Mouse (Mus musculus): ENCODE data around the gene Nt5c2. TPM values are rescaled to one million over a fixed set of nuclear protein-coding genes. Genes with fewer than 3 reads are reported as not detected.

Gene Nt5c2
- polyA plus RNA-seq, 1 experiment from 2014 or later = 93.2 TPM

DNA sequence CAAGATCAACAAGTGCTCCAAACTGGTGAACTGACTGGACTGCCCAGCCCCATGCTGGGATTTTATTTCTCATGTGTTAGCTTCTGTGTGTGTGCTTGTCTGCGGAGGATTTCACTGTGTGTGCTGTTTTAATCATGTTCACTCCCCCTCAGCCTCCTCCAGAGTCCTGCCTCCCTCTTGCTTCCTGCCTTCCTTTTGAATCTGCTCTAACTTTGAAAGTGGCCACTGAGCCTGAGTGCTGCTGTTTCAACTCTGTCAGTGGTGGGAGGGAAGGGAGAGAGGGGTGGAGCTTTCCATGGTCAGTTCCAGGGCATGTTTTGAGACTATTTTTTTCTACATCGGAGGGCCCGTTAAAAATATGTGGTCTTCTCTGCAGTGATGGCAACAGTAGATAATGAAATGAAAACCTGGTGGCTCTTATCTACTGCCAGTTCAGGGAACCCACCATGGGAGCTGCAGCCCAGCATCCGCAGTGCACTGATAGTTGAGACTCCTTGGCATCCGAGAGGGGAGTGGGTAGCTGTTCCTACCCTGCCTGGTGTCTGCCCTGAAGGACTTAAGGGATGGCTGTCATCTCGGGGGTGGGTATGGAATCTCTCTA is 150.1 kb downstream of the Nt5c2 start:
- no peak overlapping the region for H3K4me2 ChIP-seq
- H3K4me3 ChIP-seq = no peak overlapping the region
- 0 out of 2 replicates have a peak, but pooled peaks cover 5% of the 10 kb centered on the region for H3K36me3 ChIP-seq
- WGBS = 77% methylated on average over 6 of the region's 6 CpGs
- H3K9ac ChIP-seq = no peak overlapping the region
- ATAC-seq (ENCODE audit: low FRiP score) = no peak
- peaks cover 3% of the 10 kb centered on the region; the same call in 1 of the 2 replicates for H3K4me1 ChIP-seq (replicated peaks)
- no peak overlapping the region for H3K27ac ChIP-seq
- H3K9me3 ChIP-seq = no peaks in the 10 kb centered on the region
- no peaks in the 10 kb centered on the region for H3K27me3 ChIP-seq

DNA sequence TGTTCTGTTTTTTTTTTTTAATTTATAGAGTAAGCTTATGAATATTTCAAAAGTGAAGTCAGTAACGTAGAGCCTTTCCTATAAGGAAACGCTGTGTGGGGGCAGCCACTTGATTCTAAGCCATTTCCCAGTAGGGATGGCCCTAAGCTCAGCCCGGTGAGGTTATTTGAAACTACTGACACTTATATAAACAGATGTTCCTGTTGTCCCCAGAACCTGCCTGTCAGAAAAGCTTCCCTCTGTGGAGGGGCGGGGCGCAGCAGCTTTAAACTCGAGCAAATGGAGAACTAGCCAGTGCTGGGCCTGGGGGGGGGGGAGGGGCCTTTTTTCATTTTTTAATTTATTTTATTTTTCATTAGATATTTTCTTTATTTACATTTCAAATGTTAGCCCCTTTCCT is 150.9 kb downstream of the Nt5c2 start:
- no peaks in the 10 kb centered on the region for H3K27me3 ChIP-seq
- no peak for ATAC-seq (ENCODE audit: low FRiP score)
- WGBS = 65% methylated on average over 6 of the region's 6 CpGs
- no peak overlapping the region for H3K4me3 ChIP-seq
- H3K36me3 ChIP-seq = 0 out of 2 replicates have a peak, but pooled peaks cover 5% of the 10 kb centered on the region
- H3K9ac ChIP-seq = no peak overlapping the region
- H3K9me3 ChIP-seq = no peaks in the 10 kb centered on the region
- no peak overlapping the region for H3K27ac ChIP-seq
- H3K4me2 ChIP-seq = no peak overlapping the region
- H3K4me1 ChIP-seq (replicated peaks) = peaks cover 3% of the 10 kb centered on the region; the same call in 1 of the 2 replicates

DNA sequence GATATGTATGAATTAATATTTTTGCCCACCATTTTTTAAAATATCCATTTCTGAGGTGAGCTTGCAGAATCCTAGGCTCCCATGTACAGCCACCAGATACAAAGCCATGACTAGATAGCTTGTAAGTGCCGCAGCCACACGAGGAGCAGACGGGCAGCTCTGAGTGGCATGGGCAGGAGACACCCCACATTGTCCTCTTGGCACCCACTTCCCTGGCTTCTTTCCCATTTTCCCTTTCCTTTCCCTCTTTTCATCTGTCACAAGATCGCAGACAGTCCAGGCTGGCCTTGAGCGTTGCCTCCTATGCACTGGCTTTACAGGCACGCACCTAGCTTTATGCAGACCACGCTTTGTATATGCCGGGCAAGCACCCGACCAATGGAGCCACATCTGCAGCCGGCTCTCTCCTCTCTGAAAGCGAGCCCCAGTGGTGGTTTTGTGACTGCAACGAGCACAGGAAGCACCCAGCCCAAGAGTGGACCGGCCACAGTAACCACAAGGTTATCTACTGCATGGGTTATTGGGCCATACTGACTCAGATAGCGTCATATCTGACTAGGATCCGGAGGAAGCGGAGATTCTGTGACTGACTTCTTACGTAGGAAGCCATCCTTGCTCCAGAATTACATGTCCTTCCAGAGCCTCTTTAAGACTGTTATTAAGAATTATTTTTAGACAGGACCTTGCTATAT is 151.6 kb downstream of the Nt5c2 start:
- H3K27me3 ChIP-seq = no peaks in the 10 kb centered on the region
- 0 out of 2 replicates have a peak, but pooled peaks cover 3% of the 10 kb centered on the region for H3K4me1 ChIP-seq (replicated peaks)
- ATAC-seq (ENCODE audit: low FRiP score) = no peak
- H3K27ac ChIP-seq = no peak overlapping the region
- WGBS = 87% methylated on average over 17 of the region's 17 CpGs
- H3K9me3 ChIP-seq = no peaks in the 10 kb centered on the region
- no peak overlapping the region for H3K4me3 ChIP-seq
- no peak overlapping the region for H3K4me2 ChIP-seq
- 0 out of 2 replicates have a peak, but pooled peaks cover under 1% of the 10 kb centered on the region for H3K36me3 ChIP-seq
- H3K9ac ChIP-seq = no peak overlapping the region

DNA sequence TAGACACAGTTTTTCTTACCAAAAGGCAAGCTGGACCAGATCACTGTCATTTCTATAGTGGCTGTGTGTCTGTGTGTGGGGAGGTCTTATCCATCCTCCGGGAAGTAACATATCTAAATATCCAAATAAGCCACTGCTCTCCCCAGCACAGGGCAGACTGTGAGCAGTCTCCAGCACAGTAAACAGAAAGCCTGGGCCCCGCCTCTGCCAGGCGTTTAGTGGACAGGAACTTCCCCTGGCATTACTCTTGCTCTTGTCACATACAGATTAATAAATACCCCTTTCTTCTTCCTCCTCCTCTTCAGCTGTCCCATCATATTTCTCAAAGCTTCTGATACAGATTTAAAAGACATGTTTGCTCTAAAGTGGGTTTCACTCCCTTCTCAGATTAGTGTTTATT is 152.4 kb downstream of the Nt5c2 start:
- H3K36me3 ChIP-seq = no peaks in the 10 kb centered on the region
- H3K27ac ChIP-seq = no peak overlapping the region
- H3K9me3 ChIP-seq = no peaks in the 10 kb centered on the region
- no peak overlapping the region for H3K4me2 ChIP-seq
- WGBS = 70% methylated on average over 3 of the region's 3 CpGs
- H3K27me3 ChIP-seq = no peaks in the 10 kb centered on the region
- H3K9ac ChIP-seq = no peak overlapping the region
- no peak overlapping the region for H3K4me3 ChIP-seq
- peaks cover 5% of the 10 kb centered on the region for H3K4me1 ChIP-seq (replicated peaks)
- ATAC-seq (ENCODE audit: low FRiP score) = no peak

DNA sequence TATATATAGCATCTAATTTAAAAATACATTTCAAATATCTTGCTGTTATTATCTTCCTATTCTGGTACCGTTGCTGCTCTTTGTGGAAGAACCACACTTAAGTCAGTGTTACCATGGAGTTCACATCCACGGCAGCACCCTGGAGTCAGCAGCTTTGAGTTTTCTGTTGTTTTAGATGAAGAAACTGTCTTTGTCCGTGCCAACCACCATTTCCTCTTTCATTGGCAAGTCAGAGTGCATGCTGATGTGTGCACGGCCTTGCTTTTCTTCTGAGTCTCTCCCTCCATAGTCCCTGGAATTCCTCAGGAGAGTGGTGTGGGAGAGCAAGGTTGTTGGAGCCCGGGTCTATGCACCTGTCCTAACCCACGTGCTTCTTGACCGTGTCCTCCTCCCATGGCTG is 156.8 kb downstream of the Nt5c2 start:
- Histone ChIP-seq H3K4me1 (replicated peaks) (peaks cover 21% of the 10 kb centered on the region), H3K27ac (no peak overlapping the region), H3K27me3 (no peaks in the 10 kb centered on the region), H3K36me3 (no peaks in the 10 kb centered on the region), H3K9me3 (no peaks in the 10 kb centered on the region), H3K4me2 (no peak overlapping the region), H3K9ac (no peak overlapping the region), H3K4me3 (no peak overlapping the region)
- ATAC-seq (ENCODE audit: low FRiP score) = no peak
- 81% methylated on average over 7 of the region's 7 CpGs for WGBS

DNA sequence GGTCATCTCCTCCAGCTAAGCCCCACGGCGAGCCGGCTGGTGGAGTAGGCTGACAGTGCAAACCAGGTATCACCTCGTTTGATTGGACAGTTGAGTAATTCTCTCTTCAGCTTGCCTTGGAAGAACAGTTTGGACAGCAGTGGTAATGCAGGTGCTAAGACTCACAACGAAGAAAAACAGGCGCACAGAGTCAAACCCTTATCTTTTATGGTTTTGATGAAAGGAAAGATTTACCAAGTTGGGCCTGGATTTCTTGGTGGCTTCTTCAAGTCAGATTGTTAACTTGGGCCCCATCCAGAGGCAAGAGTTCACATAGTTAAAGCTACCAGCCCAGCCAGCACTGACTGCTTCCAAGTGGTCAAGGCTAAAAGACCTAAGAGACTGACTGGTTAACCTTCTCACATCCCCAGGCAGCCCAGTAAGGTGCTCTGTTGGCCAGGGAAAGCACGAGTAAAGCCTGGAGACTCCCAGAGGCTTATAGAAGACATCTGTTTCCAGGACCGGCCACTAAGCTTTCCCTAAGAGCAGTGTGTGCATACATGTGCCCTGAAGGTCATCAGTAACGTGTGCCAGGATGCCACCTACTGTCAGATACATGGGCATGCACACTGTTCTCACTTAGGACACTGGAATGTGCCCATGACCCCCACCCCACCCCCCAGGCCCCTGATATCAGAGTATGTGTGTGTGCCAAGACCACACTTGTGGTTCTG is 157.5 kb downstream of the Nt5c2 start:
- Histone ChIP-seq H3K9ac (no peak overlapping the region), H3K9me3 (no peaks in the 10 kb centered on the region), H3K27ac (0 out of 2 replicates have a peak overlapping the region, but pooled peaks have one; percentile 35), H3K4me3 (no peak overlapping the region), H3K36me3 (no peaks in the 10 kb centered on the region), H3K4me1 (replicated peaks) (peaks cover 21% of the 10 kb centered on the region), H3K27me3 (no peaks in the 10 kb centered on the region), H3K4me2 (no peak overlapping the region)
- no peak for ATAC-seq (ENCODE audit: low FRiP score)
- 66% methylated on average over 9 of the region's 9 CpGs for WGBS

DNA sequence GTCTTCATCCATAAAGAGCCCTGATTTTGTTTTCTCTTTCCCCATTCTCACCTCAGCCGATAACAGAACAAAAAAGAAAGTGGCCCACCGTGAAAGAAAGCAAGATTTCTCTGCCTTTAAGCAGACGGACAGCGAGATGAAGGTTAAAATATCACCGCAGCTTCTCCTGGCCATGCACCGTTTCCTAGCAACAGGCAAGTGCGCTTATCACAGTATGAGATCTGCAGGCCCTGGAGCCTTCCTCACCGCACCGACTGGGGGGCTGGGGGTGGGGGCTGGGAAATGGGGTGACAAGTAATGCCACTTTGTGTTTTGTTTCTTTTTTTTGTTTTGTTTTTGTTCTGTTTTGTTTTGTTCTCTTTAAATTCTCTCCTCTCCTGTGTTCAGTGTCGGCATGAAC is 158.2 kb downstream of the Nt5c2 start:
- Histone ChIP-seq H3K27ac (peak overlapping the region; percentile 64), H3K4me2 (no peak overlapping the region; the same call in 1 of the 2 replicates), H3K4me1 (replicated peaks) (peaks cover 21% of the 10 kb centered on the region), H3K36me3 (no peaks in the 10 kb centered on the region), H3K27me3 (no peaks in the 10 kb centered on the region), H3K9me3 (no peaks in the 10 kb centered on the region), H3K9ac (0 out of 2 replicates have a peak overlapping the region, but pooled peaks have one; percentile 56), H3K4me3 (no peak overlapping the region)
- ATAC-seq (ENCODE audit: low FRiP score) = no peak
- 20% methylated on average over 10 of the region's 10 CpGs for WGBS

DNA sequence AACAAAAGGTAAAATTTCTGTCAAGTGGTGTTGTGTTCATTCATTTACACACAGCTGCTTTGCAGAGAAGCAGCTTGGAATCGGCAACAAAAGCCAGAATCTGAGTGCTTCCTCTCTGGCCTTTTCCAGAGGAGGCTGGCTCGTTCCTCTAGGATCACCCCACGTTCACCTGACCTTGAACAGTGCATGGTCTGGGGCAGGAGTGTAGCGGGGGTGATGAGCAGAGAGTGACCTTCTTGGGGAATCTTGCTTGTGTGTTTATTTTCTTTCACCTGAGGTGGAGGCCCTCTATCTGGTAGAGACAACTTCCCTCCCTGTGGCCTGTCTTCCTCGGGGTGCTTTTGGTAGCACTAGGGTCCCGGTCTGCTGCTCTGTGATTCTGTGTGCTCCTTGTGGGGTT is 158.7 kb downstream of the Nt5c2 start:
- Histone ChIP-seq H3K4me3 (no peak overlapping the region), H3K9ac (peak overlapping the region; percentile 56; the same call in 1 of the 2 replicates), H3K27ac (peak overlapping the region; percentile 64), H3K4me2 (no peak overlapping the region; the same call in 1 of the 2 replicates), H3K4me1 (replicated peaks) (peaks cover 21% of the 10 kb centered on the region), H3K27me3 (no peaks in the 10 kb centered on the region), H3K36me3 (no peaks in the 10 kb centered on the region), H3K9me3 (no peaks in the 10 kb centered on the region)
- no peak for ATAC-seq (ENCODE audit: low FRiP score)
- 47% methylated on average over 6 of the region's 6 CpGs for WGBS

DNA sequence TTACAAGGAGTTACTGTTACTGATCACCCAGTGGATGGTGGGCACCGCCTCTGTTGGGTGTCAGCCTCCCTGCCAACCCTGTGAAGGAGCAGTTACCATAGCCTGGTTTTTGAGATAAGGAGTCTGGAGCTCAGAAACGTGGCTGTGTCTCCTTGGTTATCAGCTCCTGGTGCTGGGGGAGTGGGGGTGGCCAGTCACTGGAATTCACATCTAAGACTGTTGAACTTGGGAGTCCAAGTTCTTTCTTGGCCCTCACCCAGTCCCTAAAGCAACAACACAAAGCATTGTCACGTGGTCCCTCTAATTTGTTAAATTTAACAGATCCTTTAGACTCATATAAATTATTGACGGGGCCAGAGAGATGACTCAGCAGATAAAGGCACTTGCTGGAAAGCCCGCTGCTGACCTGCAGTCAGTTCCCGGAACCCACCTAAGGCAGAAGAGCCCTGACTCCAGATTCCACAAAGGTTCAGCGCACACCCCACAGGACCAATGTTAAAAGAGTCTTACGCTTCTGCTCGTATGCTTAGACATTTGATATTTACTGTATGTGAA is 165.4 kb downstream of the Nt5c2 start:
- 83% methylated on average over 9 of the region's 9 CpGs for WGBS
- Histone ChIP-seq H3K27me3 (no peaks in the 10 kb centered on the region), H3K27ac (no peak overlapping the region), H3K36me3 (no peaks in the 10 kb centered on the region), H3K9ac (no peak overlapping the region), H3K4me2 (no peak overlapping the region), H3K4me3 (no peak overlapping the region), H3K4me1 (replicated peaks) (peaks cover 12% of the 10 kb centered on the region), H3K9me3 (no peaks in the 10 kb centered on the region)
- ATAC-seq (ENCODE audit: low FRiP score) = no peak

DNA sequence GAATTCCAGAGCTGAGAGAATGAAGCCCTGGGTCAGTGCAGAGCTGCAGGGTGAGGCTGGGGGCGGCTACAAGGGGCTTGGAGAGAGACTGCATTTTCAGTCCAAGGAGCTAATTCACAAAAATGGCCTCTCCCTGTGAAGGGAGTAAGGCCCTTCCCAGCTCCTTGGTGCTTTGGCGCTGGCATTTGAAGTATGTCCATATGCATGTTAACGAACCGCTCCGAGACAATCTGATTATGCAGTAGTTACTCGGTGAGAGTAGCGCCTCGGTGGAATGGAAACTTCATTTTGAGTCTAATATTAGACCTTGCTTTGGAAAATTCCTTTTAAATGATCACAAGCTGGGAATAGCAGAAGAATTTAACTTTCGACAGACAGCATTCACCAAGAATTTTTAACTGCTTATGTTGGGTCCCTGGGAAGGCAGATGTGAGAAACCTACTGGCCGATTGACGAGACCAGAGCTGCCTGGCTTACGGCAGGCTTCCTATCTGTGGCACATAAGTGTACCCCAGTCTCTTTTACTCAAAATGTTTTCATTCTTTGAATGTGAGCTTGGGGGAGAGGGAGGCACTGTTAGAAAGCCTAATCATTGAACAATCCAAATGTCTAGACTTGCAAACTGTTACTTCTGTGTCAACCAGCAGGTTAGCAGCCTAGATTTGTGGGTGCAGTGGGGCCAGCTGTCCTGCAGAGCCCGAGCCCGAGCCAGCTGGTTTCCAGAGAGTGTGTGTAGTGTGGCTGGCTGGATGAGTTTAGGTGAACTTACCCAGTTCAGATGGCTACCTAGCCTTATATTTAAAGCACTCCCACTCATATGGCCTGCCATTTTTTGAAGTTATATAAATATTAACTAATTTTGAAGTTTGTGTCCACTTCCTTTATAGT is 166.3 kb downstream of the Nt5c2 start:
- no peaks in the 10 kb centered on the region for H3K9me3 ChIP-seq
- H3K36me3 ChIP-seq = no peaks in the 10 kb centered on the region
- H3K27me3 ChIP-seq = no peaks in the 10 kb centered on the region
- H3K4me1 ChIP-seq (replicated peaks) = peaks cover 13% of the 10 kb centered on the region
- no peak for ATAC-seq (ENCODE audit: low FRiP score)
- no peak overlapping the region for H3K4me3 ChIP-seq
- no peak overlapping the region for H3K4me2 ChIP-seq
- 69% methylated on average over 14 of the region's 14 CpGs for WGBS
- no peak overlapping the region for H3K9ac ChIP-seq
- 0 out of 2 replicates have a peak overlapping the region, but pooled peaks have one; percentile 26 for H3K27ac ChIP-seq

DNA sequence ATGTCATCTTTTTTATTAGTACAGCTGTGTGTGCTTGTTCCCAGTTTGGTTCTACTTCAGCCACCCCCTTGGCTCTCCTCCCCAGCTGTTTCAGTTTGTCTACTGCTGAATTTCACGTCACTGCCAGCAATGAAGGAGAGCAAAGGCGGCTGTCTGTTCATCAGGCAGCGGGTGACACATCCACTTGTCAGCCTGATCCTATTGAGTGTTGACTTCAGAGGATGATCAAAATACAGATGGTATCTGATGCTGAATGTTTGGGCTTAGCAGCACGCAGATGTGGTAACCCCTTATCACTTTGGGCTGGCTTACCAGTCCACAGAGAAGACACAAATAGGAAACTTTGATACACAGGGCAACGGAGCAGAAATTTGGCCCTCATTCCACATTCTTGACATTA is 168.5 kb downstream of the Nt5c2 start:
- no peak overlapping the region for H3K4me2 ChIP-seq
- WGBS = 80% methylated on average over 5 of the region's 5 CpGs
- ATAC-seq (ENCODE audit: low FRiP score) = no peak
- H3K27ac ChIP-seq = no peak overlapping the region
- H3K36me3 ChIP-seq = no peaks in the 10 kb centered on the region
- no peaks in the 10 kb centered on the region for H3K27me3 ChIP-seq
- H3K9me3 ChIP-seq = no peaks in the 10 kb centered on the region
- H3K4me3 ChIP-seq = no peak overlapping the region
- H3K9ac ChIP-seq = no peak overlapping the region
- H3K4me1 ChIP-seq (replicated peaks) = peaks cover 13% of the 10 kb centered on the region
